Mouse (Mus musculus): ENCODE measurements around the gene Dusp13.

- TF ChIP-seq EP300 (IDR thresholded peaks at IDR 0.05; ENCODE audit: low read depth) = no peak
- no peak for TF ChIP-seq CTCF (IDR thresholded peaks at IDR 0.05; ENCODE audit: low read depth)
Observed at GRCm38 (mm10) chr14:21747436-21748141, 3.4 kb downstream of the Dusp13 start.

Measured in liver, embryonic 14.5 days (tissue).